Mouse (Mus musculus) heart, adult 18-20 months (tissue): ENCODE measurements around the gene Madd. TPM values are rescaled to one million over a fixed set of nuclear protein-coding genes. Genes with fewer than 3 reads are reported as not detected.
A peak's percentile ranks its signal among the peaks of the same experiment; 100 is the strongest.

Experiments used
- DNase-seq, 2 experiments: peaks; one replicate each; pipeline ENCODE4 v3.0.0; 2021 to 2022; ENCODE audit warnings: mixed read lengths in 1 of 2
- long read RNA-seq, 2 experiments: library from polyadenylated mRNA; stranded (forward); transcript quantifications; one replicate each; pipeline ENCODE4 v2.0.0; 2021
- total RNA-seq, 2 experiments: library from RNA; stranded (reverse); gene quantifications; 2 replicates each; pipeline ENCODE4 v1.2.3; 2021

The Madd gene
- 1 to 10 TPM; 6.0 to 6.1 TPM for total RNA-seq
- long read RNA-seq, experiment 1, partial matches to known transcripts: 0 of 3 reads
- long read RNA-seq, experiment 1, other reads (novel, unspliced or antisense): 3 of 3 reads
- long read RNA-seq, experiment 2: 0 reads

DNA sequence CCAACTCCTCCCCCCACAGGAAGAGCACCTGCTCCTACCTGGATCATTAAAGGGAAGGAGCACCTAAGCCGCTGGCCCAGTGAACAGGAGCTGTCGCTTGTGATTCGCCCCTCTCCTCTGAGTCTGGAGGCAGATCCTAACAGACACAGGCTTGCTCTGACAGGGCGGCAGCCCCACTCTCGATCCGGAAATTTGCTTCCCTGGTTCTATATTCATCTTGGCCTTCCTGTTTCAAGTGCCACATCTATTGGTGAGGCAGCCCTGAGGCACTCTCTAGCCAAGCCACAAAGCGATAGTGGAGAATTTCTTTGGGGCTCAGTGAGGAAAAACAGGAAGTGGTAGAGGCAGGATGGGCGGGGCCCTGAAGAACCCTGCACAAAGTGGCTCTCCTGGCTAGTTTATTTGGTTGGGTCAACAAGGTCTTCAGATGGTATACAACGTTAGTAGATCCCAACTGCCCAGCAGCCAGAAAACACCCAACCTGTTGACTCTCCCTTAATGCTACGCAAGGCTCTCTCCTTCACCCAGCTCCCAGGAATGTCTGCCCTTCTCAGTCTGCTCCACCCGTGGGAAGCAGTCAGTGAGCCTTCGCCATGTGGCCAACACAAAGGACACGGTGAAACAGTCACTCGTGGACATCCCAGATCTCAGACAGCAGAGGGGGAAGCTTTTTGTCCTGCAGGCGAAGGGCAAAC, at the start of gene Madd:
Gene Madd (minus strand): TSS at position 127 of the 695 bp plus-strand sequence.
- DNase-seq: peak; percentile 59 to 81

DNA sequence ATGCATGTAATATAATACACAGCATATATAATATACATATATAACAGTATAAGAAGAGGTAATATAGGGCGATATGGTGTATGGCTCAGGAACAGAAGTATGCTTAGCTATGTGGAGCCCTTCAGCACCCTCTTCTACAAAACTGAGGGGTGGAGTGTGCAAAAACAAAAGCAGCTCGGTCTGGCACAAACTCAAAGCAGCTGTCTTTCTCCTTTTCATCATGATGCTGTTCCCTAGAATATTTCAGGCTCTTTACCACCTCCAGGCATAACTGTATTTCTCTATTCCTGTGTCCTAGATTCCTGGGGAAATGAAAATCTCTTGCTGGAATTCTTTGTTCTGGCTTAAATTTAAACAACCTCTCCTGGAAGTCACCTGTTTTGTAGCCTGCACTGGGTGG, 46.1 kb upstream of the Madd start:
- DNase-seq: no peak

DNA sequence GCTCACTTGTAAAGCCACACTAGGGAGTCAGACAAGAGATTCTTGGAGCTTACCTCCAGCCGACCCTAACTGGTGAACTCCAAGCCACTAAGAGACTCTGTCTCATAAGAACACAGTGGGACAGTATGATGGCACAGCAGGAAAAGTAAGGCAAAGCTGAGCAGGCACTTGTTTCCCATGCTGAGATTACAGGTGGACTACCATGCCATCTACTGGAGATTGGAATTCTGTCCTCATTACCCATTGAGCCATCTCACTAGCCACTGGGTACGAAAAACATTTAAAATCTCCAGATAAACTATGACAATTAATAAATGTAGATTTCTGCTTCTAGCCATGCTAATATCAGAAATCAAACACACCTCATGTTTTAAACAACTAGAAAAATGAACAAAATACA, 40.0 kb upstream of the Madd start:
- no peak for DNase-seq

DNA sequence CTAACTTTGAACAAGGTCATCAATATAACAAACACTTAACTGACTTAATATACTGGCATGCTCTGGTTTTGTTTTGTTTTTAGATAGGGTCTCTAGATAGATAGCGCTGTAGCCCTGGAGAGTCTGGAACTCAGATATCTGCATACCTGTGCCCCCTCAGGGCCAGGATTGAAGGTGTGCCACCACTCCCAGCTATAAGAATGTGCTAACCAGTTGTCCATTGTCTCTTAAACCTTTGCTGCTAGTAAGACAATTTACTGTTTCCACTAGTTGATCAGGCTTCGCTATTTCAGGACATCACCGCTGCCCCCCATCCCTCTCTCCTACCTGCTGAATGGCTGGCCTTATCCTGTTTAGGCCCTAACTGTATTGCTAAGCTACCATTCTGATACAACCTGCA, 36.9 kb upstream of the Madd start:
- DNase-seq: no peak

DNA sequence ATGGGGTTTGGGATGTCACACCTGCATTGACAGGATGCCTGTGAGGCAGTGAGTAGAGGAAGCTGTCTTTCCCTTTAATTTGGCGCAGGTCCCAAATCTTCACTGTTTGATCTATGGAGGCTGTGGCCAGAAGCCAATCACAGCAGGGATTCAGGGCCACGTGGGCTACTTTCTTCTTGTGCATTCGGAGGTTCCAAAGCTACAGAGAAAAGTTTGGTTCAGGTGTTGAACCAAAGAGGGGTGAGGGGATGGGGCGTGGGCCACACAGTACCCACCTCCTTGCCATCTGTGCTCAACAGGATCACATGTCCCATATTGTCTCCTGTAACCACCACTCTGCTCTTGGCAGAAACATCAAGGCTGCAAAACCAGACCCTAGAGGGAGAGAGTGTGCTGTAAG, 33.4 kb upstream of the Madd start:
- no peak for DNase-seq

DNA sequence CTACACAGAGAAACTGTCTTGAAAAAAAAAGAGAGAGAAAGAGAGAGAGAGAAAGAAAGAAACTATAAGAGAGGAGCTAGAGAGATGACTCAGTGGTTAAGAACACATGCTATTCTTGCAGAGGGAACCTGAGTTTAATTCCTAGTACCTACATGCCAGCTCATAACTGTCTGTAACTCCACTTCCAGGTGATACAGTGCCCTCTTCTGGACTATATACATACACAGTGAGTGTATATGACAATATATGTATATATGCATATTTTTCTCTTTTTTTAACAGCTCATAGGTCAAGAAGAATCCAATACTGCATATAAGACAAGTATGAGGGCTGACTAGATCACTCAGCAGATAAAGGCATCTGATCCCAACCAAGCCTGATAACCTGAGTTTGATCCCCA, 29.7 kb upstream of the Madd start:
- no peak for DNase-seq

DNA sequence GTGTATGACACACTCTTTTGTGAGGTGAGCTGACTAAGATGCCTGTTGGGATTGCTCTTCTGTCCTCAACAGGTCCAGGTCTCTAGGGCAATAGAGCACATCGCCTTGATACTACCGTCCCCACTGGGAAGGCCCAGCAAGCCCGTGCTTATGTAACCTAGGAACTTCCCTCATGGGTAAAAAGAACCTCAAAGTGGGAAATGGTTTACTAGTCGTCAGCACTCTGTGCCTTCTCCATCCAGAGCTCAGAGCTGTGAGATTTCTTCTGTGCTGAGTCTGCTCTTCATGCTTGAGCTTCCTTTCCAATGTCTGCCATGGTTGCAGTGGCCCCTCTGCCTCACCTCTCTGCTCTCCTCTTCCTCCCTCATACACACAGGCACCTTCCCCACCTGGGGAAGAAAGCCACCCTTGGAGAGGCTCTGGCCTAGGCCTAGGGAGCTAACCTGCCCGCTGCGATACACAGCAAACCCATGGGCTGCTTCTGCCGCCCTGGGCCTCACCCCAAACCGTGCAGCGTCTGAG, 22.7 kb upstream of the Madd start:
- peak; percentile 33 to 53 for DNase-seq

DNA sequence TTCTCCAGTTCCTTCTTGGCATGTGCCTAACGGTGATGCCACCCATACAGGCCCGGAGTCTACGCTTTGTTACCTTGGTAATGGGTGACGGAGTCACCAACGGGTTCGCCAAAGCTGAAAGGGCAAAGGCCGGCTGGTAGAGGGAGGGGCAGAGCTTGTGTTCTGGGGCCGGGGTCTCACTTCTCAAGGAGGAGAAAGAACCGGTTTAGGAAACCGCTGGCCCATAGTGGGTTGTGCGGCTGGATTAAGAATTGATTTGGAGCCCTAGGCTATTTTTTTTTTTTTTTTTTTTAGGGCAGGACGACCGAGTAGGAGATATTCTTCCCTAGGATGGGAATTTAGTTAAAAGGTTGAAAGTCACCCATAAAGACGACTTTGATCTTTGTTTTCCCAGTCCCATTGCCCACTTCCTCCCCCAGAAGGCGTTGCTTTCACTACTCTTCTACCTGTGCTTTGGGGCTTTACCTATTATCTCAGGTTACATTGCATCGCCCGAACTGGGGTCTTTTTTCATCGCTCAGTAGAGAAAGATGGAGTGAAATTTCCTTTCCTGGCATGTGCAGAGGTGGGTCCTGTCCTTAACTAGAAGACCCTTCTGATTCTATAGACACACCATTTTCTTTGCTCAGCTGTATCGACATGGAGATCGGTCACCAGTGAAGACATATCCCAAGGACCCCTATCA, 19.5 kb upstream of the Madd start:
- DNase-seq: no peak

DNA sequence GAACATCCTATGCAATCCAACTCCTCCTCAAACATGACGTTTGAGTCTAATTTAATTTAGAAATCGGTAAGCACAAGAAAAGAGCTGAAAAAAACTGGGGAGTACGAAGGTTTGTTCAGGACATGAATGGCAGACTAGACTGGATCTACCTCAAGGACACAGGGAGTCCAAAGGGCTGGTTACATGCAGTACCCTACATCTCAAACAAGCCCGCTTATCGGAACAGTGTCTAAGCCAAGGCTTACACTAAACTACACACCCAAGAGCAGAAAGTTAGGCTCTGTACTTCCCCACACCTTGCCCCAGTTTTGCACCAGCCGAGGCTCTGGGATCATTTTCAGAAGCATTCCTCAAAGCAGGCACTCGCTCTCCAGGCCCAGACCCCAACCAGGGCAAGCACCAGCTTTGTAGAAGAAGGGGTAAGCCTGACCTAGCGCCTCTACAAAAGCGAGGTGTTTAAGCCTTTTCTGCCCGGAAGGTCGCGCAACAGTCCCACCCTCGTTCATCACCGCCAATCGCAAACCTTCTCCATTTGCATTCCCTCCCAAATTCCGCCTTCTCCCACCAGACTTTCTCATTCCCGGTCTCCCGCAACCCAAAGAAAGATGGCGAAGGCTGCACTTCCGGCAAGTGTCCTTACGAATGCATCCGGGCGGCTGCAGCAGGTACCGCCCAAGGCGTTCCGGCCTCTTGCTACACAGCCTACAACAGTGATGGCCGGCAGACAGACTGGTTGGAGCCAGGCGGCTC, 18.8 kb upstream of the Madd start, which contains the start of the genes Nr1h3 and Acp2:
Gene Nr1h3 (minus strand): TSS at position 613 of the 750 bp plus-strand sequence.
Gene Acp2 (plus strand): TSS at position 664 of the 750 bp plus-strand sequence.
- DNase-seq: peak; percentile 95 to 98

DNA sequence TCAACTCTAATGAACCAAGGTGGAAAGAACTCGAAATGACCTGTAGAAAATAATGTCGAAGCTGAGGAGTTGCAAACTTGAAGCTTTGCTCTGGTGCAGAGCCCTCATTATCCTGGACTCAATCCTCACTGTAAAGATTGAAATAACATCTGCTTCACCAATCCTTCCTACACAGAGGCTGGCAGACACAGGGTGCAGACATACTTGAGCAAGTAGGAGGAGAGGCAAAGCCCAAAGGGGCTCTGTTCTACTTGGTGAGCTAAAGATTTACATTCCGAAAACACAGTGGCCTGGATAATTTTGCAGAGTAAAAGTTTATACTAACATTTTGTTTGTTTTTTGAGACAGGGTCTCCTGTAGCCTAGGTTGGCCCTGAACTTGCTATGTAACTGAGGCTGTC, 15.3 kb upstream of the Madd start:
- no peak for DNase-seq

DNA sequence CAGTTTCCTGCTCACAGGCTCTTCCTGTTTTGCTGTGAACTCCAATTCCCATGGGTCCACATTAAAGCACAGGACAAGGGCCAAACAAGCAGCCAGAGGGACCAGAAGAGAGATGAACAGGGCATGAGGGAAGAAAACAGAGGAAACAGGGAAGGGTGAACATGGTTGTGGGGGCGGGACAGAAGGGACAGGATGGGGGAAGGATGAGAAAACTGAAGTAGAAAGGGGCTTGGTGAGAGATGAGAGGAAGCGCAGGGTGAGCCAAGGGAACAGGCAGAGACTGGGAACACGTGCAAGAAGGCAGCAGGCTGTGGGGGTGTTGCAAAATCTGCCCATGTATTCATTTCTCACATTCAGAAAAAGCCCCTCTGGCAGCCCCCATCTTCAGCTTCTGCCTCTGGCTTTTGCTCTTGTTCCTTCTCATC, 13.0 kb upstream of the Madd start:
- DNase-seq: peak; percentile 77 to 81

DNA sequence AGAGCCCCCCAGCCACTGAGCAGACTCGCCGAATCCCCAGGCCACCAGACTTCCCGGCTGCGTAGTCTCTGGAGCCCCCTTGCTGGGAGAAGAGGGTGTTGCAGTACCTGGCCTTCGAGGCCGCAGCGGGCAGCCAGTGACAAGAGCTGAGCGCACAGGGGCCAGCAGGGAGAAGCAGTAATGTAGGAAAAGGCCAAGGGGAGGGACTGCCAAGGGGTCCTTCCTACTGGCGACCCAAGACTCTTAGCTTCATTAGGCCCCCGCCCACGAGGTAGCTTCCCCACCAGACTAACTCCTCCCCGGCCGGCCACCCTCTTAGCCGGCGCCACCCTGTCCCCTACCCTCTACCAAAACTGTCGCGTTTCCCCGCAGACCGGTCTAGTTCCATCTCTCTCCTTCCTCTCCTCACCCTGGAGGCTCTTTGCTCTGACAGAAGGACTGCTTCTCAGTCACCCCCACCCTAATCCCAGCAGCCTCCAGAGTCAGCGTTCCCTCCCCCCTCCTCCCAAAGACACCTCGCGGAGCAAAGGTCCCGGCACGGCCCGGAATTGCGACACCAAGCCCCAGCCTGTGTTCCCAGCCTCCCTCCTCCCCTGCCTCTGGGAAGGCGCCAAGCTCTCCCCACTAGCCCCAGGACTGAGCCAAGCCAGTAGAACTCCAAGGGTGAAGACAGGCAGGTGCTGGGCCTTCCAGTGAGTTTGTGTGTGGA, 11.1 kb upstream of the Madd start:
- DNase-seq: peak; percentile 92 to 94

DNA sequence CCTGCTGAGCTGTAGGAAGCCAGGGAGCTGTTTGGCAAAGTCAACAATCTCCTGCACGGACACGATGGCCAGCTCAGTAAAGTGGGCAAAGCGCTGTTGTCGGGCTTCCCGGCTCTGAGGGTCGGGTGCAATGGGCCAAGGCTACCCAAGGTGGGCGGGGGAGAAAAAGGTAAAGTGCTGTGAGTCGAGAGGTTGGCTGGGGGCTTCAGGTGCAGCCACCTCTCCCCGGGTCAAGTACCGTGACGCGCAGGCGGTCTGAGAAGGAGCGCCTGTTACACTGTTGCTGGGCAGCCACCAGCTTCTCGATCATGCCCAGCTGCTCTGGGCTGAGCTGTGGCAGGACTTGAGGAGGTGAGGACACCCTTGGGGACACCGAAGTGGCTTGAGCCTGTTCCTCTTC, 6.9 kb upstream of the Madd start:
- no peak for DNase-seq

DNA sequence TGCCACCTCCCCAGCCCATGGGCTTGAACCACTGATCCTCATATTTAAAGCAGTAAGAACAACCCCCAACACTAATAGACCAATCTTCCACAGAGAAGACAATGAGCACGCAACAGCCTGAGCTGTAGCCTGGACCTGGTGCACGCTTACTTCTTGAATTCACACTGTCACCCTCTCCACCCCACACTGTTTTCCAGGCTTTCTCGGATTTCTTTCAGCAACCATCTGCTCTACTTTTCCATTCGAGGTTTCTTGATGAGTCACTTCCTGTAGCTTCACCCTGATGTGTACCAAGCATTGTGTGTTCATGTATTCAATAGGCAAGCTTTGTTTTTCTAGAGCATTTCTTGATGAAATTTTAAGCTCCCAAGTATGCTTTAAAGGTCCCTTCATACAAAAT, 3.8 kb upstream of the Madd start:
- no peak for DNase-seq

DNA sequence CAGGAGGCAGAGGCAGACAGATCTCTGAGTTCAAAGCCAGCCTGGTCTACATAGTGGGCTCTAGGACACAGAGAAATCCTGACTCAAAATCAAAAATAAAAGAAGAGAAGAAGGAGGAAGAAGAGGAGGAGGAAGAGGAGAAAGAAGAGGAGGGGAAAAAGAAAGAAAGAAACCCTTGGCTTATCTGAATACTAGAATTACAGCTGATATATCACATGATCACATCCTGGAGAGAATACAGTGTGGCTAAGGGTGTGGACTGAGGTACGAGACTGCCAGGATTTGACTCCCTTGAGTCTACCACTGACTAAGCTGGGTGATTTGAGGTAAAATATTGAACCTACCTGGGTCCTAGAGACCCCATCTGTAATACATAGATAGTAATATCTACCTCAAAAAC, 2.6 kb upstream of the Madd start:
- DNase-seq: no peak

DNA sequence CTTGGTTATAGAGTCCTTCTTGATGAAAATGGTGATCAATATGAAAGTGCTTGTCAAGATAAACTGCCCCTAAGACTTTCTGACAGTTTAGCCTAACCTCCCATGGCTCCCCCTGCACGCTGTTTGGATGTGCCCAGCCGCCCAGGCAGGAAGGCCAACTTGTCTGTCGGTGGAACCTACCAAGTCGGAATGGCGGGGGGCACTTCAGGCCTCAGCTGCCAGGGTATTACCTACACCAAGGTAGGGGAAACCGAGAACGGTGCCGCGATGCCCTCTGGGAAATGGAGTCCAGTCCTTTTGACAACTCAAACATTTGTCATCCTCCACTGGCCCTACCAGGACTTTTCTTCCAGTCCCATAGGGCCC, 506 bp downstream of the Madd start:
- peak; percentile 93 to 94 for DNase-seq

DNA sequence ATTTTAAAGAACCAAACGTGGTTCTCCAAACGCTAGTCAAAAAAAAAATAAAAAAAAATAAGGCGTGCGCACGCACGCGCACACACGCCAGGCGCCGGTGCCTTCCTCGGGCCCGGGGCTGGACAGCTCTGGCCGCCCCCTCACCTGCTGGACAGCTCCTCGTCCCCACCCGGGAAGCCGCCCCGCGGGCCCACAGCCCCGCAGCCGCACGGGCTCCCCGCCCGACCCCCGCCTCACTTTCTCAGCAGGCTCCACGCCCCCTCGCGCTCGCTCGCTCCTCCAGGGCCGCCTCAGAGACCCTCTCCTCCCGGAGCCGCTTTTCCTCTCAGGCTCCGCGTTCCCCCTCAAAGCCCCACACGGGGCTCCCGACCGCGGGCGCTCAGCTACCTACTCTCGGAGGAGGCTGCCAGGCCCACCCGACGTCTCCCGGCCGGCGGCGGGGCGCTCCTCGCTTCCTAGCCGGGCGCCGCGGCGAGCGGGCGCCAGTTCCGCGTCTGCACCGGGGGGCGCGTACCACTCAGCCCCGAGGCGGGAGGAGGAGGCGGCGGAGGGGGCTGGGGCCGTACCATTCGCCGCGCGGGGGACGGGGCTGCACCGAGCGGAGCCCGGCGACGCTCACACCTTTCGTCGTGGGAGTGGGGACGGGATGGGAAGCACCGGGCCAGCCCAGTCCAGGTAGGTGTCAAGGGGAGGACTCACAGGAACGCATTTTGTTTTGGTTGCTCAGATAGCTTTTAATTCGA, 1.1 kb downstream of the Madd start:
- DNase-seq: peak in 1 of 2 experiments; percentile 74

DNA sequence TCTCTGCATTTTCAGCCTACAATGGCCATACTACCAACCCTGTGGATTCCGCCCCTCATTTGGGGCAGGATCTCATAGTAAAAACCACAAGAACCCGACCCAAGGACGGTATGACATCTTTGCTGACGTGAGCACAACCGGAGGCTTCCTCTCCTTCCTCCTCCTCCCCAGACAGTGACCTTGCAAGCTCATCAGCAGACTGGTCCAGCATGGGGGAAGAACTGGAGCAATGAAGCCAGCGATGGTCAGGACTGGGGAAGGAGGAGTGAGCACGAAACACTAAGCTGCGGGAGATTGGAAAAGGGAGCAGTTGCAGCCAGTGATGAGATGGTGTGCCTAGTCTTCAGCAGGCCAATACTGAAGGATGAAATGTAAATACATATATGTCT, 1.6 kb downstream of the Madd start:
- DNase-seq: peak in 1 of 2 experiments; percentile 36

DNA sequence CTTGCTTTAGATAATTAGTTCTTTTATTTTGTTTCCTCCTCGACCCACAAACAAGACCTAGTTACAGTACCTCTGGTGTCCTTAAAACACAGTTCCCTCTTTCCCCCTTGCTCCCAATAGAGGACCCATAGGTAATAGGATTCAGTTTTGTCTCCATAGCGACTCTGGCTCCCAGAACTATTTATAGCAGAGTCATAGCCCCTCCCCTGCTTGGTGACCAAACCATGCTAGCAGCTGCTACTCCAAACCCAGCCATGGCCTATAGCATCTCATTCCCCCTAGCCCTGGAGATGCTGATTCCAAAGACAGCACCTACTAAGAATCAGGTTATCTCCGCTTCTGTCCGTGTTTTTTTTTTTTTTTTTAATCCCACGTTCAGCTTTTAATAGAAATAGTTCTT, 2.9 kb downstream of the Madd start:
- no peak for DNase-seq

DNA sequence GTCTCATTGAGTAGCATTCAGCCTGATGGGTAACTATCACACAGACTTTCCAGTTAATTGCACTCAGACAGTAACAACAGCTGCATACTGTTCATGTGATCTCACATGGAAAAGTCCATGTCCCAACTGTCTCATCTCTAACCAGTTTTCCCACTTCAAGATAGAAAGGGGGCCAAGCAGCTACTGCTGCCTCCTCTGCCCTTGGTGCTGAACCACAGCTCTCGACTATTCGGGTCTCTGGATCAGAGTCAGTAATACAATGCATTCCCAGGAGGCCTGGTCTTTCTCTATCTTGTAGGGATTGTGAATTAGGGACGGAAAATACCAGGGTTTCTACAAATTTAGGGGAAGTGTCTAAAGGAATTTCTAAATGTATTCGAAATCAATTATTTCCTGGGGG, 3.8 kb downstream of the Madd start:
- no peak for DNase-seq

DNA sequence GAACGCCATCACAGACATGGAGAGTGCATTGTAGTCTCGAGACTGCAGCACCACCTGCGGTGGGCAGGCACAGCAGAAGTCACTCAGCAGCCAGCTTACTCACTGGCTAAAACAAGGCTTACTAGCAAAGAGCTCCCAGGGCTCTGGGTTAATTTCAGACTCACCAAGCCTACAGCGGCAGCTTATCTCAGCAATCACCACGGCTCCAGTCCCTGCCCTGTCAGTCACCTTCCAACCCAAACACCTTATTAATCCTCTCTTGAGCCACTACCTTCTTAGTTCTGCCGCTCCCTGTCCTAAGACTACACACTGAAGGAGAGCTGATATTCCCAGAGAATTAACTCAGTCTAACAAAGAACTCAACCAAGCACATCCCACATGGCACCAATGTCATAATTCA, 7.4 kb downstream of the Madd start:
- DNase-seq: no peak
